Mouse (Mus musculus): ENCODE results near the gene Dgcr6.
"Not testable (repeated sequence)": the region's sequence is repeated elsewhere in the genome, so short reads cannot be mapped to it uniquely, and the experiment has no call there.

Dgcr6 gene

GRCm38 (mm10) chr16:18052731-18053202, at the start of gene Dgcr6:
Gene Dgcr6 (plus strand): TSS chr16:18052860.
- DNase-seq (ENCODE audit: low spot score), result peak; percentile 25

GRCm38 (mm10) chr16:18004589-18004988, 48.1 kb upstream of the Dgcr6 start:
- DNase-seq (ENCODE audit: low spot score), result no peak

GRCm38 (mm10) chr16:18007083-18007482, 45.6 kb upstream of the Dgcr6 start:
- DNase-seq (ENCODE audit: low spot score), result no peak

- no peak for DNase-seq (ENCODE audit: low spot score)
Measured at GRCm38 (mm10) chr16:18011101-18011500, 41.6 kb upstream of the Dgcr6 start.

- not testable (repeated sequence) for DNase-seq (ENCODE audit: low spot score)
Measured at GRCm38 (mm10) chr16:18016482-18016881, 36.2 kb upstream of the Dgcr6 start.

- no peak for DNase-seq (ENCODE audit: low spot score)
Measured at GRCm38 (mm10) chr16:18022780-18023557, 29.7 kb upstream of the Dgcr6 start.

GRCm38 (mm10) chr16:18027371-18027770, 25.3 kb upstream of the Dgcr6 start:
- DNase-seq (ENCODE audit: low spot score), result no peak

GRCm38 (mm10) chr16:18031752-18032151, 20.9 kb upstream of the Dgcr6 start:
- DNase-seq (ENCODE audit: low spot score), result no peak

- no peak for DNase-seq (ENCODE audit: low spot score)
Measured at GRCm38 (mm10) chr16:18033289-18033688, 19.4 kb upstream of the Dgcr6 start.

- DNase-seq (ENCODE audit: low spot score), result no peak
Measured at GRCm38 (mm10) chr16:18034286-18034685, 18.4 kb upstream of the Dgcr6 start.

- no peak for DNase-seq (ENCODE audit: low spot score)
Measured at GRCm38 (mm10) chr16:18036425-18036955, 16.2 kb upstream of the Dgcr6 start.

GRCm38 (mm10) chr16:18037025-18037424, 15.6 kb upstream of the Dgcr6 start:
- DNase-seq (ENCODE audit: low spot score), result no peak

- DNase-seq (ENCODE audit: low spot score), result no peak
Measured at GRCm38 (mm10) chr16:18044991-18045390, 7.7 kb upstream of the Dgcr6 start.

- DNase-seq (ENCODE audit: low spot score), result no peak
Measured at GRCm38 (mm10) chr16:18047660-18048059, 5.0 kb upstream of the Dgcr6 start.

- no peak for DNase-seq (ENCODE audit: low spot score)
Measured at GRCm38 (mm10) chr16:18048071-18048470, 4.6 kb upstream of the Dgcr6 start.

GRCm38 (mm10) chr16:18052322-18052721, 338 bp upstream of the Dgcr6 start:
- DNase-seq (ENCODE audit: low spot score), result no peak

- no peak for DNase-seq (ENCODE audit: low spot score)
Measured at GRCm38 (mm10) chr16:18056215-18056614, 3.6 kb downstream of the Dgcr6 start.

- DNase-seq (ENCODE audit: low spot score), result no peak
Measured at GRCm38 (mm10) chr16:18058331-18058731, 5.7 kb downstream of the Dgcr6 start.

- no peak for DNase-seq (ENCODE audit: low spot score)
Measured at GRCm38 (mm10) chr16:18059243-18059642, 6.6 kb downstream of the Dgcr6 start.

GRCm38 (mm10) chr16:18061201-18061600, 8.5 kb downstream of the Dgcr6 start:
- DNase-seq (ENCODE audit: low spot score), result no peak

GRCm38 (mm10) chr16:18066060-18067009, 13.7 kb downstream of the Dgcr6 start:
- peak; percentile 89 for DNase-seq (ENCODE audit: low spot score)

- no peak for DNase-seq (ENCODE audit: low spot score)
Measured at GRCm38 (mm10) chr16:18068653-18069376, 16.2 kb downstream of the Dgcr6 start.

Measured in ovary, adult 18-20 months (tissue).